Mouse (Mus musculus): ENCODE data around the gene Slc15a1. TPM values are rescaled to one million over a fixed set of nuclear protein-coding genes. Genes with fewer than 3 reads are reported as not detected.

The Slc15a1 gene
- polyA plus RNA-seq, 2 experiments, result not detected

Other genes starting within 250 kb of the Slc15a1 start
- gene Stk24, start 125.2 kb downstream of the Slc15a1 start, polyA plus RNA-seq (2012; rRNA removed), result 16.2 and 22.5 TPM in 2 replicates
- 31.0 and 36.7 TPM in 2 replicates for gene Stk24, start 125.2 kb downstream of the Slc15a1 start, polyA plus RNA-seq (2014; fragmentation: Nextera tagmentation; extraction: Ambion mirVana)